Mouse (Mus musculus) adrenal gland, postnatal 10 days (tissue): ENCODE measurements at regions not wholly inside any gene's neighbourhood (a gene's known extent, or its start where the extent isn't known, plus 50 kb on each side); places are given as distances from the start of the nearest gene placed in this dataset.

ENCODE experiments used
- DNase-seq: peaks from one replicate; pipeline ENCODE4 v3.0.0; 2021; ENCODE audit warnings: mixed read lengths

- DNase-seq, result peak; percentile 55
Observed at GRCm38 (mm10) chr12:5551901-5552300, 176.4 kb upstream of the Klhl29 start.

- DNase-seq, result no peak
Observed at GRCm38 (mm10) chr12:5549796-5550195, 174.3 kb upstream of the Klhl29 start.

- DNase-seq, result no peak
Observed at GRCm38 (mm10) chr12:5547698-5548097, 172.2 kb upstream of the Klhl29 start.

GRCm38 (mm10) chr12:5542701-5543100, 167.2 kb upstream of the Klhl29 start:
- DNase-seq, result no peak

- no peak for DNase-seq
Observed at GRCm38 (mm10) chr12:5496299-5496698, 120.8 kb upstream of the Klhl29 start.

- no peak for DNase-seq
Observed at GRCm38 (mm10) chr12:5494657-5495512, 119.4 kb upstream of the Klhl29 start.

- DNase-seq, result no peak
Observed at GRCm38 (mm10) chr12:5464250-5464899, 88.9 kb upstream of the Klhl29 start.

- DNase-seq, result no peak
Observed at GRCm38 (mm10) chr12:5453157-5453556, 77.7 kb upstream of the Klhl29 start.

GRCm38 (mm10) chr12:5443730-5444129, 68.2 kb upstream of the Klhl29 start:
- DNase-seq, result no peak

- DNase-seq, result no peak
Observed at GRCm38 (mm10) chr12:5443091-5443531, 67.6 kb upstream of the Klhl29 start.

GRCm38 (mm10) chr12:5442679-5443078, 67.2 kb upstream of the Klhl29 start:
- DNase-seq, result no peak

GRCm38 (mm10) chr12:5440482-5440881, 65.0 kb upstream of the Klhl29 start:
- no peak for DNase-seq

- no peak for DNase-seq
Observed at GRCm38 (mm10) chr12:5435876-5436275, 60.4 kb upstream of the Klhl29 start.

GRCm38 (mm10) chr12:5434060-5434459, 58.6 kb upstream of the Klhl29 start:
- no peak for DNase-seq

GRCm38 (mm10) chr12:5432688-5433087, 57.2 kb upstream of the Klhl29 start:
- no peak for DNase-seq

- DNase-seq, result no peak
Observed at GRCm38 (mm10) chr12:5428733-5429132, 53.3 kb upstream of the Klhl29 start.
